Mouse (Mus musculus): ENCODE measurements around the gene Stip1.

- TF ChIP-seq BHLHE40 (IDR thresholded peaks at IDR 0.05; ENCODE audit: borderline replicate concordance, low read depth, low read length) (peak; percentile 88), TAL1 (IDR thresholded peaks at IDR 0.05; ENCODE audit: low read length) (peak; percentile 26; the same call in 1 of the 2 replicates), MAZ (IDR thresholded peaks at IDR 0.05; ENCODE audit: low read depth, low read length) (no peak), TCF12 (IDR thresholded peaks at IDR 0.05; ENCODE audit: low read depth, low read length) (peak; percentile 63), EP300 (IDR thresholded peaks at IDR 0.05; ENCODE audit: low read depth in 1 of 2, low read length in 2 of 2) (peak in 1 of 2 experiments; percentile 64; a peak in 2 of 4 replicates), KAT2A (conservative IDR thresholded peaks at IDR 0.05; ENCODE audit: low read depth, low read length) (no peak), MEF2A (IDR thresholded peaks at IDR 0.05; ENCODE audit: extremely low read depth, insufficient replicate concordance, low read depth, low read length, poor library complexity, severe bottlenecking) (no peak), GATA1 (IDR thresholded peaks at IDR 0.05; ENCODE audit: low read depth, low read length) (peak; percentile 73), E2F4 (IDR thresholded peaks at IDR 0.05; ENCODE audit: borderline replicate concordance, low read depth, low read length) (no peak), MYB (IDR thresholded peaks at IDR 0.05; ENCODE audit: low read depth, low read length) (no peak)
Observed at GRCm38 (mm10) chr19:6985951-6986708, 53.6 kb downstream of the Stip1 start.
